Mouse (Mus musculus): ENCODE results near the gene Sspo.
"Not testable (repeated sequence)": the region's sequence is repeated elsewhere in the genome, so short reads cannot be mapped to it uniquely, and the experiment has no call there.

Sspo gene

GRCm38 (mm10) chr6:48489741-48490140 lies 41.7 kb downstream of the Sspo start:
- DNase-seq, result no peak

GRCm38 (mm10) chr6:48491361-48491760 lies 43.3 kb downstream of the Sspo start:
- DNase-seq, result peak; percentile 33

- no peak for DNase-seq
Measured at GRCm38 (mm10) chr6:48493136-48493730, 45.2 kb downstream of the Sspo start.

- no peak for DNase-seq
Measured at GRCm38 (mm10) chr6:48497521-48497920, 49.5 kb downstream of the Sspo start.

GRCm38 (mm10) chr6:48503847-48504240 lies 55.8 kb downstream of the Sspo start:
- DNase-seq, result no peak

GRCm38 (mm10) chr6:48504241-48504854 lies 56.3 kb downstream of the Sspo start:
- DNase-seq, result peak; percentile 88

GRCm38 (mm10) chr6:48508087-48508486 lies 60.1 kb downstream of the Sspo start:
- DNase-seq, result no peak

GRCm38 (mm10) chr6:48510426-48510825 lies 62.4 kb downstream of the Sspo start:
- DNase-seq, result no peak

- no peak for DNase-seq
Measured at GRCm38 (mm10) chr6:48511861-48512260, 63.8 kb downstream of the Sspo start.

- DNase-seq, result not testable (repeated sequence)
Measured at GRCm38 (mm10) chr6:48524882-48525281, 76.9 kb downstream of the Sspo start.

- no peak for DNase-seq
Measured at GRCm38 (mm10) chr6:48527901-48528300, 79.9 kb downstream of the Sspo start.

GRCm38 (mm10) chr6:48529261-48529660 lies 81.2 kb downstream of the Sspo start:
- DNase-seq, result no peak

GRCm38 (mm10) chr6:48529871-48530440 lies 81.9 kb downstream of the Sspo start:
- no peak for DNase-seq

- no peak for DNase-seq
Measured at GRCm38 (mm10) chr6:48530862-48531261, 82.8 kb downstream of the Sspo start.

GRCm38 (mm10) chr6:48533475-48533874 lies 85.4 kb downstream of the Sspo start:
- DNase-seq, result no peak

- DNase-seq, result no peak
Measured at GRCm38 (mm10) chr6:48534913-48535312, 86.9 kb downstream of the Sspo start.

GRCm38 (mm10) chr6:48536091-48536490 lies 88.1 kb downstream of the Sspo start:
- DNase-seq, result no peak

- peak; percentile 87 for DNase-seq
Measured at GRCm38 (mm10) chr6:48537105-48537954, 89.3 kb downstream of the Sspo start, which contains the start of gene Atp6v0e2. Gene Atp6v0e2, plus strand, starts transcription at chr6:48537615.

- peak; percentile 90 for DNase-seq
Measured at GRCm38 (mm10) chr6:48538841-48539737, 91.1 kb downstream of the Sspo start.

GRCm38 (mm10) chr6:48539860-48540259 lies 91.8 kb downstream of the Sspo start:
- no peak for DNase-seq

GRCm38 (mm10) chr6:48540721-48541120 lies 92.7 kb downstream of the Sspo start:
- DNase-seq, result no peak
